Mouse (Mus musculus) G1E-ER4 (cell line): ENCODE data around the gene Naa15. TPM values are rescaled to one million over a fixed set of nuclear protein-coding genes. Genes with fewer than 3 reads are reported as not detected.

Experiments used
- GATA1 ChIP-seq: IDR thresholded peaks from one replicate; pipeline ENCODE4 v1.8.0; 2012; ENCODE audit warnings: low read length, inconsistent platforms
- polyA plus RNA-seq: library from polyadenylated mRNA; stranded (reverse); fragments of >175 nt; gene quantifications from 2 replicates; pipeline ENCODE4 v1.2.3, GENCODE M21; 2012

Gene Naa15
- polyA plus RNA-seq, 1 experiment, result 16.1 TPM

- no peak for TF ChIP-seq GATA1
Measured at GRCm38 (mm10) chr3:51413276-51413675, 1.7 kb upstream of the Naa15 start.

GRCm38 (mm10) chr3:51416073-51416363 lies 1.1 kb downstream of the Naa15 start:
- TF ChIP-seq GATA1, result no peak

- no peak for TF ChIP-seq GATA1
Measured at GRCm38 (mm10) chr3:51416364-51417134, 1.6 kb downstream of the Naa15 start.

GRCm38 (mm10) chr3:51417135-51417458 lies 2.1 kb downstream of the Naa15 start:
- peak; percentile 41 for TF ChIP-seq GATA1

GRCm38 (mm10) chr3:51417485-51417884 lies 2.5 kb downstream of the Naa15 start:
- TF ChIP-seq GATA1, result no peak

- no peak for TF ChIP-seq GATA1
Measured at GRCm38 (mm10) chr3:51417966-51418365, 3.0 kb downstream of the Naa15 start.

- TF ChIP-seq GATA1, result no peak
Measured at GRCm38 (mm10) chr3:51421921-51422320, 7.0 kb downstream of the Naa15 start.

GRCm38 (mm10) chr3:51425394-51425793 lies 10.4 kb downstream of the Naa15 start:
- TF ChIP-seq GATA1, result no peak

- TF ChIP-seq GATA1, result no peak
Measured at GRCm38 (mm10) chr3:51434871-51435595, 20.1 kb downstream of the Naa15 start.

- TF ChIP-seq GATA1, result no peak
Measured at GRCm38 (mm10) chr3:51468530-51468929, 53.6 kb downstream of the Naa15 start.

- no peak for TF ChIP-seq GATA1
Measured at GRCm38 (mm10) chr3:51475706-51476105, 60.8 kb downstream of the Naa15 start.

GRCm38 (mm10) chr3:51479893-51480292 lies 64.9 kb downstream of the Naa15 start:
- no peak for TF ChIP-seq GATA1

GRCm38 (mm10) chr3:51481059-51481458 lies 66.1 kb downstream of the Naa15 start:
- TF ChIP-seq GATA1, result no peak

GRCm38 (mm10) chr3:51481881-51482280 lies 66.9 kb downstream of the Naa15 start:
- no peak for TF ChIP-seq GATA1

GRCm38 (mm10) chr3:51482781-51483180 lies 67.8 kb downstream of the Naa15 start:
- no peak for TF ChIP-seq GATA1

- no peak for TF ChIP-seq GATA1
Measured at GRCm38 (mm10) chr3:51483741-51484359, 68.9 kb downstream of the Naa15 start, which contains the start of gene Rab33b. TSS of gene Rab33b (plus strand) at chr3:51483920.

- no peak for TF ChIP-seq GATA1
Measured at GRCm38 (mm10) chr3:51484370-51484769, 69.4 kb downstream of the Naa15 start.
